Mouse (Mus musculus) embryonic facial prominence, embryonic 10.5 days (tissue): ENCODE measurements at regions not wholly inside any gene's neighbourhood (a gene's known extent, or its start where the extent isn't known, plus 50 kb on each side); places are given as distances from the start of the nearest gene placed in this dataset.

Source experiments
- DNase-seq: peaks from one replicate; pipeline ENCODE4 v3.0.0-alpha.2; 2017; ENCODE audit warnings: low spot score
- H3K27ac ChIP-seq: fragments of 300-500 bp; sonication (generic); replicated peaks from 2 replicates; pipeline ENCODE4 v1.5.1; 2016; ENCODE audit warnings: mild to moderate bottlenecking
- H3K27me3 ChIP-seq: fragments of 300-500 bp; sonication (generic); replicated peaks from 2 replicates; pipeline ENCODE4 v1.6.1; 2016; ENCODE audit warnings: low read depth, mild to moderate bottlenecking; ENCODE audit not compliant: poor library complexity, severe bottlenecking
- H3K36me3 ChIP-seq: fragments of 300-500 bp; sonication (generic); replicated peaks from 2 replicates; pipeline ENCODE4 v1.6.1; 2016; ENCODE audit warnings: mild to moderate bottlenecking, moderate library complexity
- H3K4me1 ChIP-seq: fragments of 300-500 bp; sonication (generic); 2 replicates; pipeline ENCODE4 v1.6.1; 2016
- H3K4me3 ChIP-seq: fragments of 300-500 bp; sonication (generic); 2 replicates; pipeline ENCODE4 v1.5.1; 2016; ENCODE audit warnings: mild to moderate bottlenecking, moderate library complexity
- H3K9me3 ChIP-seq: fragments of 300-500 bp; sonication (generic); 2 replicates; pipeline ENCODE4 v1.6.1; 2016; ENCODE audit warnings: mild to moderate bottlenecking
- WGBS: fragments of 180-500 bp; shearing (Covaris S2); methylation state at CpG from one replicate; pipeline ENCODE4 v1.1.7; 2016; 5-methylcytosine and 5-hydroxymethylcytosine counted together

GRCm38 (mm10) chrX:166766991-166767390, 181.5 kb upstream of the Egfl6 start:
- Histone ChIP-seq H3K27me3 (peaks cover 90% of the 10 kb centered on the region), H3K36me3 (no peaks in the 10 kb centered on the region), H3K4me1 (no peaks in the 10 kb centered on the region), H3K27ac (no peak overlapping the region), H3K9me3 (no peaks in the 10 kb centered on the region), H3K4me3 (no peak overlapping the region)
- WGBS: 85% methylated on average over 6 of the region's 6 CpGs
- DNase-seq: no peak

DNA sequence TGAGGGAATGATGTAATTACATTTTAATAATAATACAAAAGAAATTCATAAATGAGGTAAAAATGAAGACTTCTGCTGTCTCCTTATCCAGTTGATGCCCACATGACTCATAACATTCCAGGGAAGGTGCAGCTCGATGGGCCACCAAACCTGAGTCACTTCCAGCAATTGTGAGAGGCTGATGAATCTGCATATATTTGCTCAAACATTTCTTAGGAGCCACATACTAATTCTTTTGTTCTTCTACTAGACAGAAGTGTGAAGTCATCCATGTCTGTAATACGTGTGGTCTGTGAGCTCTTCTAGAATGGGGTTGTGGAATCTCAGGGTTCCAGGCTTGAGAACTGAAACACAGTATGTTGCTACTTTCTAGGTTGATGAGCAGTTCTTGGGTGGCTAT, 180.1 kb upstream of the Egfl6 start:
- no peak overlapping the region for H3K4me3 ChIP-seq
- peaks cover 90% of the 10 kb centered on the region for H3K27me3 ChIP-seq

DNA sequence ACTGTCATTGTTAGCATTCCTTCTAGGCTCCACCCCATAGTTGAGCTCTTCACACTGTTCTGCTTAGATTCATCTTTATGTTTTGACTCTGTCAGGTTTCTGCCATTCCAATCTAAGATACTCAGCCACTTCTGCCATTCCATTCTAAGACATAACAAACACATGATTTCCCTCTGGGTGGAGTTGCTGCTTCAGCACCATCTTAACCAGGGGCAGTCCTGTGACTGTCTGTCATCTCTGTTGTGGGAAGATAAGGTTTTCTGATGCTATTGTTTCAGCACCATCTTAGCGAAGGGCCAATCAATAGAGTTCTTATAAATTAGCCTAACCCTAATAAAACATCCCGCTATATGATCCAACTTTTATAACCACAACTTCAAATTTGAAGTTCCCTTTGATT, 176.6 kb upstream of the Egfl6 start:
- WGBS: 88% methylated on average over 2 of the region's 2 CpGs
- Histone ChIP-seq H3K4me3 (no peak overlapping the region), H3K4me1 (no peaks in the 10 kb centered on the region), H3K27me3 (peaks cover 91% of the 10 kb centered on the region), H3K36me3 (no peaks in the 10 kb centered on the region), H3K27ac (no peak overlapping the region), H3K9me3 (no peaks in the 10 kb centered on the region)
- no peak for DNase-seq

More for the DNA sequence above, 180.1 kb upstream of the Egfl6 start:
- H3K4me1 ChIP-seq: no peaks in the 10 kb centered on the region
- H3K9me3 ChIP-seq: no peaks in the 10 kb centered on the region
- 80% methylated on average over 2 of the region's 2 CpGs for WGBS
- no peak overlapping the region for H3K27ac ChIP-seq
- no peak for DNase-seq
- no peaks in the 10 kb centered on the region for H3K36me3 ChIP-seq

- no peak for DNase-seq
- 71% methylated on average over 1 of the region's 1 CpGs for WGBS
- H3K27me3 ChIP-seq: peaks cover 85% of the 10 kb centered on the region
Observed at GRCm38 (mm10) chrX:166757152-166757551, 171.6 kb upstream of the Egfl6 start.

GRCm38 (mm10) chrX:166754967-166755654, 169.6 kb upstream of the Egfl6 start:
- Histone ChIP-seq H3K4me1 (no peaks in the 10 kb centered on the region), H3K9me3 (no peaks in the 10 kb centered on the region), H3K27me3 (peaks cover 84% of the 10 kb centered on the region), H3K4me3 (no peak overlapping the region), H3K36me3 (no peaks in the 10 kb centered on the region), H3K27ac (no peak overlapping the region)
- WGBS: 84% methylated on average over 3 of the region's 3 CpGs
- DNase-seq: no peak

More at GRCm38 (mm10) chrX:166757152-166757551, 171.6 kb upstream of the Egfl6 start:
- Histone ChIP-seq H3K4me3 (no peak overlapping the region), H3K4me1 (no peaks in the 10 kb centered on the region), H3K36me3 (no peaks in the 10 kb centered on the region), H3K27ac (no peak overlapping the region), H3K9me3 (no peaks in the 10 kb centered on the region)

DNA sequence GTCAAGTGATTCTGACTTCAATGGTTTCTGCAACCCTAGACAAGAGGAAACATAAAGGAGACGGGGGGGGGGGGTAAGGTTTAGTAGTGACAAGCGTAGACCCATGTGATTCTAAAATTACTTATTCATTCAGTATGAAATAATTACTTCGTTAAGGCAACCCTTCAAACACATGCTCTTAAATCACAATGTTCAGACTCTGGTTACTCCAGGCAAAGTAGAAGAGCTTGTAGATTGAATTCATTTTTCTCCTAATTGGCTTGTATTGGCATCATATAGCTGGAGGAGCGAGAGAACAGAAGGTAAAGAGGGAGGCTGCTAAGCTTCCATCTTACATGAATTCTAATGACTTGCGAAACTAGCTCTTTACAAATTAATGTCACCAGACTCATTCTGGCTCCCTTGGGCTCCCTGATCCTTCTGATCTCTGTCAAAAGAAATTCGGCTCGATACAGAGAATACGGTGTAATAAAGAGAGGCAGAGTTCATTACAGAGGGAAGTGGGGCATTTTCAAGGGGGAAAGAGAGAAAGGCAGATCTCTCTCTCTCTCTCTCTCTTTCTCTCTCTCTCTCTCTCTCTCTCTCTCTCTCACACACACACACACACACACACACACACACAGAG, 163.6 kb upstream of the Egfl6 start:
- Histone ChIP-seq H3K4me1 (no peaks in the 10 kb centered on the region), H3K27ac (no peak overlapping the region), H3K36me3 (no peaks in the 10 kb centered on the region), H3K4me3 (no peak overlapping the region), H3K27me3 (peaks cover 67% of the 10 kb centered on the region), H3K9me3 (no peaks in the 10 kb centered on the region)
- DNase-seq: no peak
- WGBS: 70% methylated on average over 8 of the region's 8 CpGs

- H3K27ac ChIP-seq: no peak overlapping the region
- no peaks in the 10 kb centered on the region for H3K36me3 ChIP-seq
- H3K9me3 ChIP-seq: no peaks in the 10 kb centered on the region
- H3K4me3 ChIP-seq: no peak overlapping the region
- H3K4me1 ChIP-seq: no peaks in the 10 kb centered on the region
- WGBS: 84% methylated on average over 2 of the region's 2 CpGs
- no peak for DNase-seq
- H3K27me3 ChIP-seq: peaks cover 77% of the 10 kb centered on the region
Observed at GRCm38 (mm10) chrX:166731354-166731753, 145.8 kb upstream of the Egfl6 start.

GRCm38 (mm10) chrX:166728622-166728928, 143.1 kb upstream of the Egfl6 start:
- H3K4me1 ChIP-seq: no peaks in the 10 kb centered on the region
- DNase-seq: no peak
- H3K9me3 ChIP-seq: no peaks in the 10 kb centered on the region
- peaks cover 91% of the 10 kb centered on the region for H3K27me3 ChIP-seq
- 82% methylated on average over 2 of the region's 2 CpGs for WGBS
- no peak overlapping the region for H3K4me3 ChIP-seq
- H3K36me3 ChIP-seq: no peaks in the 10 kb centered on the region
- H3K27ac ChIP-seq: no peak overlapping the region

- peaks cover 91% of the 10 kb centered on the region for H3K27me3 ChIP-seq
- no peak overlapping the region for H3K4me3 ChIP-seq
- H3K27ac ChIP-seq: no peak overlapping the region
- no peaks in the 10 kb centered on the region for H3K9me3 ChIP-seq
- no peaks in the 10 kb centered on the region for H3K4me1 ChIP-seq
- DNase-seq: peak; percentile 35
- WGBS: 21% methylated on average over 7 of the region's 7 CpGs
- no peaks in the 10 kb centered on the region for H3K36me3 ChIP-seq
Observed at GRCm38 (mm10) chrX:166727823-166728621, 142.5 kb upstream of the Egfl6 start.

DNA sequence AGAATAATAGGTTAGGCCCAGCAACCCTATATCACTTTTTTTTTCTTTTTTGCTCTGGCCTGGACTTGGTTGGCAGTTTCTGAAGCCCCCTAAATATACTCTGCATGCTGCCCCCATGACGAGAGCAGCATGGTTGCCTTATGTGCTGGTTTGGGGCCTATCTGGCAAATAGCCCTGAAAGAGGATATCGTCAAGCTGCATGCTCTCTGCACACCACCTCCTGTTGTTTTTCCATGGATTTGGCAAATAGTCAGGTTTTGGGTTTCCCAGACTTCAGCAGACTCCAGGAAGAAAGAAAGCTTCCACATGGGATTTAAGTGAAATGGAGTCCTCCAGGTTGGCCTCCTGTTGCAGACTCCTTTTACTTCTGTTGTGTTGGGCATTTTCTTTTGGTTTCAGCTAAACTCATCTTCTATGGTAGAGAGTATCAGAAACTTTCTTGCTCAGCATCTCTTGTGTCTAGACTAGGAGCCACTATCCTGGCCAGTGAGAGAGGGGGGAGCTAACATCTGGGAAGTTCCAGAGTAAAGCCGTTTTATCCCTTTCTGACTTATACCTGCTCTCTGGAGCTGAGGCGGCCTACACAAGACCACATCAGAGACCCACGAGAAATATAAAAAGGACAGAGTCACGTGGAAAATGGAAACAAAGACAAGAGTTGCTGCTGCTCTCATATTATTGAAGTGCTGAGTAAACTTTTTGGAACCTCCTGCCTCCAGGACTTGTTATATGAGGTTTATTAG, 140.4 kb upstream of the Egfl6 start:
- H3K36me3 ChIP-seq: no peaks in the 10 kb centered on the region
- H3K27me3 ChIP-seq: peaks cover 93% of the 10 kb centered on the region
- DNase-seq: no peak
- no peak overlapping the region for H3K27ac ChIP-seq
- 72% methylated on average over 6 of the region's 6 CpGs for WGBS
- no peaks in the 10 kb centered on the region for H3K9me3 ChIP-seq
- no peak overlapping the region for H3K4me3 ChIP-seq
- H3K4me1 ChIP-seq: no peaks in the 10 kb centered on the region

GRCm38 (mm10) chrX:166718075-166718474, 132.6 kb upstream of the Egfl6 start:
- no peak for DNase-seq
- no peak overlapping the region for H3K27ac ChIP-seq
- H3K36me3 ChIP-seq: no peaks in the 10 kb centered on the region
- no peaks in the 10 kb centered on the region for H3K9me3 ChIP-seq
- no peaks in the 10 kb centered on the region for H3K4me1 ChIP-seq
- H3K4me3 ChIP-seq: no peak overlapping the region
- H3K27me3 ChIP-seq: peaks cover 74% of the 10 kb centered on the region

- peaks cover 74% of the 10 kb centered on the region for H3K27me3 ChIP-seq
- no peak overlapping the region for H3K27ac ChIP-seq
- 86% methylated on average over 2 of the region's 2 CpGs for WGBS
Observed at GRCm38 (mm10) chrX:166709306-166709705, 123.8 kb upstream of the Egfl6 start.

More at GRCm38 (mm10) chrX:166709306-166709705, 123.8 kb upstream of the Egfl6 start:
- DNase-seq: no peak
- no peaks in the 10 kb centered on the region for H3K4me1 ChIP-seq
- no peaks in the 10 kb centered on the region for H3K9me3 ChIP-seq
- H3K36me3 ChIP-seq: no peaks in the 10 kb centered on the region
- H3K4me3 ChIP-seq: no peak overlapping the region
